Mouse (Mus musculus): ENCODE results near the gene Josd1.
"Not testable (repeated sequence)": the region's sequence is repeated elsewhere in the genome, so short reads cannot be mapped to it uniquely, and the experiment has no call there.

Gene Josd1

DNA sequence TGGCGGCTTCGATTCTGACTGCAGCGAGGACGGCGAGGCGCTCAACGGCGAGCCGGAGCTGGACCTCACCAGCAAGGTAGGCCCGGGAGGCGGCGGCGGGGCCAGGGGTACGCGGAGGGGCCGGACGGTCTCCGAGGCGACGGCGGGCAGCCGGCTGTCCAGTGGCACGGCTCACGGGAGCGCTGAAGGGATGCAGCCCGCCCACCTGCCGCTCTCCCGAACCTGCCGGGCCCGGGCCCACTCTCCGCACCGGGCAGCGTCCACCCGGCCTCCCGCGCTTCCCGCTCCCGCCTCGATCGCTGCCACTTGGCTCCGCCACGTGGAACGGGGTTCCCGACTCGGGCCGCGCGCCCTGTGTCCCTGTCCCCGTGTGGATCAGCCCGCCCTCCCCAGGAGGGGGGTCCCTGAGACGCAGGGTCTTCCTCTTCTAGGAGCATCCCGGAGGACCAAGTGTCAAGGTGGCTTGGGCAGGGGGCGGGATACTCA lies 3.3 kb upstream of the Josd1 start:
- no peak for DNase-seq (ENCODE audit: low read depth)

DNA sequence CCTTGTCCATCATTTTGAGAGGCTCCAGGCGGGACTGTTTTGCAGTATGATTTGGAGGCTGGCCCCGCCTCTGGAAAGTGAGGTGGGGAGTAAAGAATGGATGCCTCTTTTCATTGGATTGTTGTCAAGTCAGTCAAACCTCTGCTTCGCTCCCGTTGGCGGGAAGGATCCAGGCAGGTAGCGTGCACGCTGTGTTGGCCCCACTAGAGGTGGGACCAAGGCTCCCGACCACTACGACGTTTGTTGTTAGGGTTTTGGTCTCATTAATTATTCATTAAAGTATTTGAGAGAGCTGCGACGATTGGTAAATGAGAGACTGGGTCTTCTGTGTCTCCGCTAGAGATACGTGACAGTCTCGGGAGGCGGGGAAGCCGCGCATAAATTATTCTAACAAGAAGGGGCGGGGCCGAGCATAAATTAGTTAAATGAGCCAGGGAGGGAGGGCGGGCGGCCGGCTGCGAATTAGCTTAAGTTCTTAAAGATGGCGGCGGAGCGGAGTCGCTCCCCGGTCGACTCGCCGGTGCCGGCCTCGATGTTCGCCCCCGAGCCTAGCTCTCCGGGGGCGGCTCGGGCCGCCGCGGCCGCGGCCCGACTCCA lies 2.8 kb upstream of the Josd1 start, which contains the start of gene Gtpbp1:
Gtpbp1 (plus strand) TSS at position 420 of the 597 bp plus-strand sequence.
- peak; percentile 100 for DNase-seq (ENCODE audit: low read depth)

DNA sequence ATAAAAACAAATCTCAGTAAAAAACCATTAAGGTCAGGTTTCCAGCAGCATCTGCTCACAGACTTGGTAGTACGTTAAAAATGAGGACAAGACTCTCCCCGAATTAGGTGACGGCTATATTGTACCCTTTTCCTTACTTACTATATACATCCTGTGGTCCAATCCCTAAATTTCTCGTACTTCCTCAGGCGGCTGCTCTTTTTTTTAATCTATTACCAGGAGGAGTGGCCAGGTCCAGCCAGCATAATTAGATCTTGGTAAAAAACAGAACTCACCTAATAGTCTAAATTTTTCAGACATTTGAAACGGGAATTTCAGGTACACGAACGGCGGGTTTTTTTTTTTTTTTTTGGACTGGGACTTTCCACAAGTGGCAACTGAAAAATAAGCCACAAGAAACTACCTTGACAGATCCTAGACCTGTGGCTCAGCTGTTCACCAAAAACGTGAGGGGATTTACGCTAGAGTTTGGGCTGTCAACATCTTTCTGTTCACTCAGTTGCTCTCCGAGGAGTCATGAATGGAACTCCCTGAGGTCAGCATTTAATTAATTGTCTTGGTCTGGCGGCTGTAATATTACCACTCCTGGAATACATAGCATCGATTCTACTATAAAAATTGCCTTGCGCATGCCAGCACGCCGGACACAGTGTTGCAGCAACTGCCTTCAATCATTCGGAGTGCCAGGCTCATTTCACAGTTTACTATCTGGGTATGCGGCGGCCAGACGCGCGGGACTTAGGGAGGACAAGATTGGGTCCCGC lies 2.1 kb upstream of the Josd1 start:
- DNase-seq (ENCODE audit: low read depth) = no peak

DNA sequence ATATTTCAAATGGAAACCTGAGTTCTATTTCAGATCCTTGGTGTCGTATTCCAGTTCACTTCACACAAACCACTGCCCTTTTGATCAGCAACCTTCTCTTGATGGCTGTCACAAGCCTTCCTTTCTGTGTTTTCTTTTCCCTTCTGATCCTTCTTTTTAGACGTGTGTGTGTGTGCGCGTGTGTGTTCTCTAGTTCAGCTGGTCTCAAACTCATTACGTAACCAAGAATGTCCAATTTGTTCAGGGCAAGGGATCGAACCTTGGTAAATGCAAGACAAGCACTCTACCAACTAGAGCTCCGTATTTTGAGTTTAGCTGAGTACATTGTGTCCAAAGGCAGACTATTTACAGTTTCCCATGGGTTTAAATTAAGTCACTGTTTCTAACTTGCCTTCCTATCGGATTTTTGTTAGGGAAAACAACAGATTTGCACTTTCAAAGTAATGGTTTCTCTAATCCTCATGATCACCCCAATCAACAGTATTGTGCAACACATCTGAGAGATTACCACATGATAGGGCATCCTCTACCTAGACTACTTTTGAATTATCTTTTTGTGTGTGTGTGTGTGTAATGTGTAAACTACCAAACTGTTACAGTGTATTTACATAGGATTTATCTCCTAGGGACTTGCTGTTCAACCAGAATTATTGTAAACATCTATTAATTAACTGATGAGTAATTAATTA lies 693 bp upstream of the Josd1 start:
- DNase-seq (ENCODE audit: low read depth) = no peak

DNA sequence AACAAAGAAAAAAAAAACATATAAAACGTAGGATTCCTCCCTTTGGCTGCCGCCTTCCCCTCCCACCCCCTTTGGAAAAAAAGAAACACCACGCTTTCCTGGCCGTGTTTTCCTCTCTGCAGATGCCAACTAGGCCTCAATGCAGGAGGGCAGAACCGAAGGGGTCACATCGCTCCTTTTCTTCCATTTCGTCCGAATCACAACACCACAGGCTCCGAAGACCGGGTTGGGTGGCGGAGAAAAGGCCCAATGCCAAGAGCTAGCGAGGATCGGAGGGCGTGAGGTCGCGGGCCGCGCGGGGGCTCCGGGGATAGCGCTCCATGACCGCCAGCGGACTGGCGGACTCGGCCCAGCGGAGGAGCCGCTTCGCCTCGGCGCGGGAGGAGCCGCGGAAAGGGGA lies 544 bp downstream of the Josd1 start:
- DNase-seq (ENCODE audit: low read depth) = peak; percentile 57

DNA sequence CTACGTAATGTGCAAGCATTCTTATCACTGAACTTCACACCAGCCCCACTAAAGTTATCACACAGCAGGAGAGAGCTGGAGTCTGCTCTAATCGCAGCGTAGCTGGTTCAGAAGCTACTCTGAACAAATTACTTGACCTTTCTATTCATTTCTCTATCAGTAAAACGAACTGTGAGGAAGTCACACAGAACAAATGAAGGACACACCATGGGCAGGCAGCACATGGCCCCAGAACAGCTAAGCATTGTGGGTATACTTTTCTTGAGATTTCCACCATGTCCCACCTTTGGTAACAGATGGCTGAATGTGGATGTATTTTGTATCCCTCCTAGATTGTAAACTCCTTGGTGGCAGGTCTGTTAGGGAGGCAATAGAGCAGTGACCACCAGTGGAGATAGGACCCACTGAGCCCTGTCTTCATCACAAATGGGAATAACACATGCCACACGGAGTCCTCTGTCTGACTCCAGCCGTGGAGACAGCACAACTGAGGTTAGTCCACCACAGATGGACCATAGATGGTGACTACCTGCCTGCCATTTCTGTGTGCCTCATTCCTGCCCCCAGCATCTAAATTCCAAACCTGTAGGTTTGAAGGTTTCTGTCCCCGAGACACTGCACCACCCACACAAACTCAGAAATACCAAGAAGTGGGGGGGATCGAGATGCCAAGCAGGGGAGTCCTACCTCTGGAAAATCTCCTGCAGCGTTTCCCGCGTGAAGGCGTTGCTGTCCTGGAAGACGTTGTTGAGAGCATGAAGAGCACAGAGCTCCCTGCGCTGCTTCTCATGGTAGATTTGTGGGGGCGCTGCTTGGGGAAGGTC lies 1.5 kb downstream of the Josd1 start:
- no peak for DNase-seq (ENCODE audit: low read depth)

DNA sequence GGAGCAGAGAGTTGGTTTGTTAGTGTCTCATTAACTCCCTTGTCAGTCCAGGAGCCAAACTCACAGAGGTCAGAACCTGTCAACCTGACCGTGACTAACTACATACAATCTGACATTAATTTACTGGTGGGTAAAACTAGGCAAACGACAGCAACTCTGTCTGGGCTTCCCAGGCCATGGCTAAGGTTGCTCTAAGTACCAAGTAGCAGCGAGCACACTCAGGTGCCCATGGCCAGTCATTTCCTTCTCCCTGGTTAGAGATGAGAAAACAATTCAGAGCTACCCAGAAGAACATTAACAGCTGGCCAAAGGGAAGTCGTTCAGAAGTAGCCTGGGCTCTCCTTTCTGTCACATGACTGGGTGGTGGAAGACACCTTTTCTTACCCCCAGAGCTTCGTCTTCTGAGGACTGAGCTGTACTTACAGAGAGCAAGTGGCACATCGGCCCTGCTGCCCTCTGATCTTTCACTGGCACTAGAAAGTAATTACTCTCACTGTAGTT lies 2.5 kb downstream of the Josd1 start:
- no peak for DNase-seq (ENCODE audit: low read depth)

DNA sequence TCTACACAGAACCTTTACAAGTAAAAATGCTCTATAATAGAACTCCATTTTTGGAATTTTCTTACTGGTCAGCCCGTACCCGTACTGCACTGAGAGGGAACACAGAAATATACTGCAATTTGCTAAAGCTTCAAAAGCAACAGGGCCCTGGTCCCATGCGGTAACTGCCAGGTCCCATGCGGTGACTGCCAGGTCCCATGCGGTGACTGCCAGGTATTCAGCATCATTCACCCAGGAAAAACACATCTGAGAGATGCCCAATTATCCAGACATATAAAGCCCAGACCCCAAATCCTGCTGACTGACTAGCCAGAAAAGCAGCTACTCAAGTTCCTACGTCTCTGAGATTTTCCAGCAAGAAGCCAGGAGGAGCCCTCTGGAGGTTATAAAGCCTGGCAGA lies 3.1 kb downstream of the Josd1 start:
- DNase-seq (ENCODE audit: low read depth) = no peak

DNA sequence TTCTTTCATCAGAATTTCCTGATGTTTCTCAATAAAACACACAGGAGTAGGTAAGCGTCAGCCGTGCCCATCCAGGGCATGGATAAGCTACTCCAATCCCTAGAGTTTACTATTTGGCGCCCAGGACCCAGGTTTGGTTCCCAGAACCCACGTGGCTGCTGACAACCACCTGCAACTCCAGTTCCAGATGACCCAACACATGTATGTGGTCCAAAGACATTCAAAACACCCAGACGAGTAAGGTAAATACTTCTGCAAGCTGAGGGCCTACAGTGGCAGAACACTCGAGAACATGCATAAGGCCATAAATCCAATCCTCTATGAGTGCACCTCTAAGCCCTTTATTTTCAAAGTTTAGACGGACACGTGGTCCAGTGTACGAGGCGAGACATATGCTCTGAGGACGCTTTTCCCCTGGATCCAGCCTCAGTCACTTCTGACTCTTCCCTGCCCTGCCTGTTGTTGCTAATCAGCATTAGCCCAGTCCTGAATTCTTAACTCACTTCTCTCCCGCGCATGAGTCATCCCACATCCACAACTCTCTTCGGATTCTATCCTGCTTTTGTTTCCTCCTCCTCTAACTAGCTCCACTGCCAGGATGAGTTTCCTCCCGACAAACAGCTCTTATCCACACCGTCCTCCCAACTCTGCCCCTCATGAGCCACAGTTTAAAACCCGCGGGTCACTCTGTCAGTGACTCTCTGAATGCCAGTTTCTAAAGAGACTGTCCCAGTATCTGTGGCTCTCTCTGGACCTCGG lies 3.8 kb downstream of the Josd1 start:
- DNase-seq (ENCODE audit: low read depth) = peak; percentile 77

DNA sequence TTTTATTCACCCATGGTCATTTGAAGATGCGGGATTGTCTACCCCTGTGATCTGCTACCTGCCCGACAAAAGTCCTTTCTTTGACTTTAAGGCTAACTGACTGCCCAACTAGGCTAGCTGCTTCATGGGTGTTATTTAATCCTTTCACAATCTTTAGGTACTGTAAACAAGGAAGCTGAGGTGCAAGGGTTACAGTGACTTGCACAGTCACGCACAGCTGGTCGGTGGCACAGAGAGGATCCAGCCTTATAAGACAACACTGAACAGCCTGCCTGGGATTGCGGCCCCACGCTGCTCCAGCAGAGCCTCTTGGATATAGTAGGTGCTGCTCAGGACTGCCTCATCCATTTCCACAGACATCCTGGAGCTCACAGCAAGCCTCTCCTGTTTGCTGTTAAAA lies 4.6 kb downstream of the Josd1 start:
- DNase-seq (ENCODE audit: low read depth) = no peak

DNA sequence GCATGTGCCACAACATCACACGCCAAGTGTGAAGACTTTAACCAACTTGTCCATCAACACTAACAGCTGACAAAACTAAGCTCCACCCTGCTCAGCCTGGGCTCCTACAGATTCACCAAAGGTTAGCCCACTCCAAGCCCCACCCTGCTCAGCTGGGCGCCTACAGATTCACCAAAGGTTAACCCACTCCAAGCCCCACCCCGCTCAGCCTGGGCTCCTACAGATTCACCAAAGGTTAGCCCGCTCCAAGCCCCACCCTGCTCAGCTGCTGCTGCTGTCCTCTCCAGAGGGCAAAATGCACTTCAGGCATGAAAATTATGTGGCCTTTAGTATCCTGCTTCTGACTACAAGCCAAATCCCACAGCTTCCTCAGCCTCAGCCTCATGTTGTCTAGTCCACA lies 5.7 kb downstream of the Josd1 start:
- DNase-seq (ENCODE audit: low read depth) = no peak

DNA sequence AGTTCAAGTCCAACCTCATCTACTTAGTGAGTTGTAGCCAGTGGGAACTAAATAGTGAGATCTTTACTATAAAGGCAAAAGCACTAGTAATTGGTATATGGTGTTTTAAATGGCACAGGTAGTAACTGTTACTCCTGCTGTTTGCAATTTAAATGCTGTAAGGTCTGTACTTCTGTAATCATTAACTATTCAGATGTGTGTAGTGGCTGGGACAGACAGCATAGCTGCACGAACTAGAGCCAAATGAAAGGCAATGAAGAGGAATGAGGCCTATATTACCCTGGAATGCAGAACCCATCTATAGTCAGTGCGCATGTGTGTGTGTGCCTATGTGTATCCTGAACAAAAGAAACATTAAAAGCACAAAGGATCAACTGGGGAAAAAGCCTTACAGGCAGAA lies 9.8 kb downstream of the Josd1 start:
- DNase-seq (ENCODE audit: low read depth) = no peak

DNA sequence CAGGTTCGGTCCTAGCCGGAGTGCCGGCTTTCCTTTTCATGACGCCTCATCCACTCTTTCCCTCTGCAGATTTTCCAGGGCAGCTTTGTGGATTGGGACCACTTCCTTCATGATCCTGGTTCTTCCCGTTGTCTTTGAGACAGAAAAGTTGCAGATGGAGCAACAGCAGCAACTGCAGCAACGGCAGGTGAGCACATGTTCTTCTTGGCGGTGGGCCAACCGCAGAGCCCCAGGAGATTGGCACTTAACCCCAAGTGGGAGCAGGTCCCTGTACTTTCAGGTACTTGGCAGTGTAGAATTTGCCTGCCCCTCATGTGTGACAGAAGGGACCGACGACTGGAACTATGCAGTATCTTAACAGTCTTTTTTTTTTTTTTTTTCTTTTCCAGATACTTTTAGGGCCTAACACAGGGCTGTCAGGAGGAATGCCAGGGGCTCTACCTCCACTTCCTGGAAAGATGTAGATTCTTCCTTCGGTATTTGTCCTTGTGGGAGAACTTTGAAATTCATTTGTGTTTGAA lies 15.8 kb downstream of the Josd1 start:
- DNase-seq (ENCODE audit: low read depth) = not testable (repeated sequence)

DNA sequence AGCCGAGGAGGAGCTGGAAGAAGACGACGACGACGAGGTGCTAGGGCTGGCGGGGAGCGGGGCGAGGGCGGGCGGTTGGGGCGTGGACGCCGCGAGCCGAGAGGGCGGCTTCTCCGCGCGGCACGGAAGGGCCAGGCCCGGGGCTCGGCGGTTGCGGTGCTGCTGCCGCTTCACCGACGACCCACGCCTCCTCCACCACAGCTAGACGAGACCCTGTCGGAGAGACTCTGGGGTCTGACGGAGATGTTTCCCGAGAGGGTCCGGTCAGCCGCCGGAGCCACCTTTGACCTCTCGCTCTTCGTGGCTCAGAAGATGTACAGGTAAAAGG lies 16.8 kb downstream of the Josd1 start:
- DNase-seq (ENCODE audit: low read depth) = no peak

DNA sequence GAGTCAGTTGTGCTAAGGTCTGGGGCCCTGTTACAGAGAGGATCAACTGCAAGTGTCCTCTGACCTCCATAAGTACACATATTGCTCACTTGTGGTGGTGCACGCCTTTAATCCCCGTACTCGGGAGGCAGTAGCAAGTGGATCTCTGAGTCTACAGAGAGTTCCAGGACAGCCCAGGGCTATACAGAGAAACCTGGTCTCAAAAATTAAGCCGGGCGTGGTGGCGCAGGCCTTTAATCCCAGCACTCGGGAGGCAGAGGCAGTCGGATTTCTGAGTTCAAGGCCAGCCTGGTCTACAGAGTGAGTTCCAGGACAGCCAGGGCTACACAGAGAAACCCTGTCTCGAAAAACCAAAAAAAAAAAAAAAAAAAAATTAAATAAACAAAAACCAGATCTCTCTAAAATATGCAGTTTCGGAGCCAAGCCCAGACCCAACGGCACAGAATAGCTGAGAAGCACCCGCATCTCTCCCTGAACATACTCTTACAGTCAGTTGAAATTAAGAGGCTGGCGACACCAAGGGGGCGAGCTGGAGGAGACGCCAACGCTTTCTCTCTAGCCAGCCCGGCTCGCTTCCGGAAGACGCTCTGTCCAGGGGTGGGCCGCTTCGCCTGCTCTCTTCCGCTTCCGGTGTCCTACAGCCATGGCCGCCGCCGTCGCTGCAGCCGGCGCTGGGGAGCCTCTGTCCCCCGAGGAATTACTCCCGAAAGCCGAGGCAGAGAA lies 17.3 kb downstream of the Josd1 start, which contains the start of gene Tomm22:
Tomm22 (plus strand) TSS at position 613 of the 723 bp plus-strand sequence.
- DNase-seq (ENCODE audit: low read depth) = peak; percentile 95

DNA sequence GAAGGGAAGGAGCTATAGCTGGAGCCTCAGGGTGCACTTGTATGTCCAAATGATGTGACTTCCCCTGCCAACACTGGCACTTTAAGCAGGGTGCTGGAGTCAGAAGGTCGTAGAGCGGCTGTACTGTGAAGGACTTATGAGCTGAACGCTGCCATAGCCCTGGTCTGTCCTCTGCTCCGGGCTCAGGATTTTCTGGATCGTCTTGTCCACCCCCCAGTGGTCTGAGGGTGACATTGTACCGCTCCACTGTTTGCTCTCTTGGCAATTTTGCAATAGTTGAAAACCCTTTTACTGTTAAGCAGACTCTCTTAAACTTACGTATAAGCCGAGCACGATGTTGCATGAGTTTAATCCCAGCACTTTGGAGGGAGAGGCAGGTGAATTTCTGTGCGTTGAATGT lies 18.5 kb downstream of the Josd1 start:
- DNase-seq (ENCODE audit: low read depth) = peak; percentile 41

DNA sequence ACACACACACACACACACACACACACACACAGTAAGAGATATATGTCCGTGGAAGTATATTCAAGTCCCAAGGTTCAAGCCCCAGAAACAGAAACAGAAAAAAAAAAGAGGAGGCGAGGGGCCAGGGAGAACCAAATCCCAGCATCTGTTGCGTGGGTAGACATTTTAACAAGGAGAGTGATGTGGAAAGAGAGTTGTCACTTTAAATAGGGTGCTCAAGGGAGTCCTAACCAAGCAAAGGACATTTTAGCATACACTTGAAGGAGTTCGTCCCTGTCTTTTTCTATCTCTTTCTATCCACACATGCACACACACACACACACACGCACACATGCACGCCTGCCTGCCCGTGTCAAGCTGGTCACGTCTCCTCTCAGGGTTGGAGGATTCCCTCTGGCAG lies 23.1 kb downstream of the Josd1 start:
- DNase-seq (ENCODE audit: low read depth) = no peak

DNA sequence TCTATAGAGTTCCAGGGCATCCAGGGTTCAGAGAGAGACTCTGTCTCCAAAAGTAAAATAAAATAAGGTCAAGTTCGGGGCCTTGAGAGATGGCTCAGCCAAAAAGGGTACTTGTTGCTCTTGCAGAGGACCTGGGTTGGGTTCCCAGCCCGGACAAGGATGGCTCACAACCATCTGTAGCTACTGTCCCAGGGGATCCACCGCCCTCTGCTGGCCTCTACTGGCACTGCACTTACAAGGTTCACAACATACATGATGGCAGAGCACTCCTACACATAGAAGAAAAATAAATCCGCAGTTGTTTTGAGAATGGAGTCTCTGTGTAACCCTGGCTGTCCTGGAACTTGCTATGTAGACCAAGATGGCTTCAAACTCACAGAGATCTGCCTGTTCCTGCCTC lies 25.9 kb downstream of the Josd1 start:
- DNase-seq (ENCODE audit: low read depth) = peak; percentile 62

DNA sequence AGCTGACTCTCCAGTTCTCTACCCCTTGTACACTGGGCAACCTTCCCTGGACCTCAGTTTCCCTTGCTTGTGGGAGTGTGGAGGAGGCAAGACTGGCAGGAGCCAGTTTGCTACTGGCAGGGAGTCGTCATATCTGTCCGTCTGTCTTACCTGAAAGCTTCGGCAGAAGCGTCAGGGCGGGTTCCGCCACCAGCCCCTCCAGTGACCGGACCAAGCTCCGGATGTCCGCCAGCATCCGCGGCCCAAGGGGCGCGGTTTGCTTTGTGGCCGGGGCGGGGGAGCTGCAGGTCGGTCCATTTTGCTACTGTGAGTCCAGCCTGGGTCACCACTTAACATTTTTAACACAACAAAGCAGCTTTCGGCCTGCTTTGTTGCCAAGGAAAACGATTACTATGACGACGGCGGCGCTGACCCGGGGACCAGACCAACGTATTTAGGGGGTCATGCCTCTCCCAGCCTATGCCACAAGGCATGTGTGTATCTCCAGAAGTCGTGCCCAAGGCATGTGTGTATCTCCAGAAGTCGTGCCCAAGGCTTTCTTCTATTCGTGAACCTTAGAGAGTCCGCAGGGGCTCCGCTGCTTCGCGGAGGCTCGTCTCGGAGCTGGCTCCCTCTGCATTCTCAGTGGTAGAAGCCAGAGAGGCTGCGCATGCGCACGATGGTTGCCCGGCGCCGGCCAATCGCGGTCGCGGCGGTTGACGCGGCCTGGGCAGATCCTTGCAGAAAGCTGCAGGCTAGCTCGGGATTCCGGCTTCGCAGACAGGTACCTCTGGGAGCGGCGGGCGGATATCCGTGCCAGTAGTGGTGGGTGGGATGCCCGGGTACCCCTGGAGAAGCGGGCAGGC lies 29.0 kb downstream of the Josd1 start, which contains the start of the genes Fam227a and Cby1:
Fam227a (minus strand) TSS at position 426 of the 845 bp plus-strand sequence.
Cby1 (plus strand) TSS at position 669 of the 845 bp plus-strand sequence.
- DNase-seq (ENCODE audit: low read depth) = peak; percentile 97
